ENCODE assay signal across 8 mouse cellular contexts in the genomic region with DNA sequence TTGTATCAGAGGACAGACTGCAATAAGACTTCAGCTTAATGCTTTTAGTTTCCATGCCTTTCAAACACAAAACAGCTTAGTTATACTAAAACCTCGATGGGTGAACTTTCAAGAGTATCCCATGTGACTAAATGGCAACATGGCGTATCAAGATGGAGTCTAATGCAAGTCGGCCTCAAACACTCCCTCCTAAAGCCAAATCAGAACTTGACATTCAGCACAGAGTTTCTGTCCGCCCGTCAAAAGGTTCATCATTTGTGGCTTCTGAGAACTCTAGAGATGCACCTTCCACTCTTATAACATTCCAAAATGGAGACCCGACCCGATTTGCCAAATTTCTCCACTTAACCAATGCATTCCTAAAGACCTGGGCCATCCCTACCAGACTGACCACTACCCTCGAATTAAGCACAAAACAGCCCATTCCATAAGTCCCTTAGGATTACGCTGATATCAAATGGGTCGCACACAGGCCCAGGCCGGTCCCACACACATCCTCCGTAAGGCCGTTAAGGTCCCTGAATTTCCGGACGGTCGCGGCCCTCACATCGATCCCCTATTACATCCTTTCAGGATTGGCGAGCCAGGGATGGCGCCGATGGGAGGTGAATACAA. TPM values are rescaled to one million over a fixed set of nuclear protein-coding genes. Genes with fewer than 3 reads are reported as not detected.
A peak's percentile ranks its signal among the peaks of the same experiment; 100 is the strongest.
DNase-seq lines count a peak whose midpoint lies in the region; ATAC-seq and TF ChIP-seq lines count a peak whose summit lies in the region.

No protein-coding gene starts in this region.

- no peak for TF ChIP-seq CTCF in kidney, adult 2 months (conservative IDR thresholded peaks at IDR 0.05; ENCODE audit: insufficient read depth, insufficient read length, low read depth, low read length)

- H3K9me3 ChIP-seq in forebrain, embryonic 15.5 days, result no peaks in the 10 kb centered on the region

- H3K9ac ChIP-seq in forebrain, embryonic 15.5 days (replicated peaks), result peak overlapping the region; percentile 95

- H3K4me3 ChIP-seq in kidney, adult 2 months (ENCODE audit: insufficient read depth, low read depth, low read length), result peak overlapping the region; percentile 94
- peak overlapping the region; percentile 91 for H3K4me3 ChIP-seq in forebrain, embryonic 15.5 days

- peak; percentile 32 for DNase-seq in kidney, adult 2 months
- DNase-seq in kidney, adult 9 months, result no peak
- peak; percentile 22 for DNase-seq in Muller cell, postnatal 12 days (ENCODE audit: inconsistent ontology term)
- no peak for DNase-seq in left cerebral cortex, adult 9 months (ENCODE audit: low spot score in 2 of 2)
- no peak for DNase-seq in urinary bladder, postnatal 25 days (ENCODE audit: low spot score)
- no peak for DNase-seq in thymus, postnatal 14 days

- WGBS in kidney, adult 2 months, result under 1% methylated on average over 21 of the region's 21 CpGs
- WGBS in forebrain, embryonic 15.5 days, result under 1% methylated on average over 21 of the region's 21 CpGs

- H3K4me2 ChIP-seq in forebrain, embryonic 15.5 days (replicated peaks), result peak overlapping the region; percentile 81

- H3K27me3 ChIP-seq in kidney, adult 2 months (replicated peaks; ENCODE audit: control insufficient read depth, insufficient read depth, low read length), result no peaks in the 10 kb centered on the region
- no peaks in the 10 kb centered on the region for H3K27me3 ChIP-seq in forebrain, embryonic 15.5 days

- peaks cover 6% of the 10 kb centered on the region; the same call in 1 of the 2 replicates for H3K36me3 ChIP-seq in kidney, adult 2 months (ENCODE audit: control insufficient read depth, insufficient read depth, low read length)
- peaks cover 40% of the 10 kb centered on the region for H3K36me3 ChIP-seq in forebrain, embryonic 15.5 days

- ATAC-seq in forebrain, embryonic 15.5 days (replicated peaks), result peak; percentile 7
- peak; percentile 4; the same call in 1 of the 2 replicates for ATAC-seq in megakaryocyte-erythroid progenitor cell, adult 5-6 weeks (replicated peaks; ENCODE audit: low FRiP score, low TSS enrichment, poor library complexity, severe bottlenecking)

- H3K4me1 ChIP-seq in kidney, adult 2 months (ENCODE audit: control insufficient read depth, insufficient read depth, low read length), result peaks cover 9% of the 10 kb centered on the region; the same call in 1 of the 2 replicates
- peaks cover 27% of the 10 kb centered on the region for H3K4me1 ChIP-seq in forebrain, embryonic 15.5 days

- H3K27ac ChIP-seq in kidney, adult 2 months (ENCODE audit: insufficient read depth, low read depth, low read length), result peak overlapping the region; percentile 82
- peak overlapping the region; percentile 99 for H3K27ac ChIP-seq in forebrain, embryonic 15.5 days (replicated peaks)

- no peak for TF ChIP-seq POLR2A in kidney, adult 2 months (IDR thresholded peaks at IDR 0.05; ENCODE audit: low read depth, low read length)

RNA-seq across cellular contexts. Expression of a gene that starts 8.4 kb away (rescaled TPM):
- polyA plus RNA-seq in kidney, adult 2 months (2012; rRNA removed), result 94.8 and 106 TPM in 2 replicates
- 40.1 and 44.5 TPM in 2 replicates for polyA plus RNA-seq in forebrain, embryonic 15.5 days (2015; fragmentation: Nextera tagmentation; extraction: Ambion mirVana)
- total RNA-seq in megakaryocyte-erythroid progenitor cell, adult 5-6 weeks (2014; fragmentation: Nextera tagmentation), result 12.7 and 18.1 TPM in 2 replicates
- total RNA-seq in megakaryocyte-erythroid progenitor cell, adult 5-6 weeks (2017), result 5.9 and 7.0 TPM in 2 replicates

RNA-seq across cellular contexts. Expression of a gene that starts 8.9 kb away (rescaled TPM):
- polyA plus RNA-seq in kidney, adult 2 months (2012; rRNA removed), result 511 and 689 TPM in 2 replicates
- 641 and 670 TPM in 2 replicates for polyA plus RNA-seq in forebrain, embryonic 15.5 days (2015; fragmentation: Nextera tagmentation; extraction: Ambion mirVana)
- total RNA-seq in megakaryocyte-erythroid progenitor cell, adult 5-6 weeks (2014; fragmentation: Nextera tagmentation), result 2,690 and 2,775 TPM in 2 replicates
- 3,160 and 3,275 TPM in 2 replicates for total RNA-seq in megakaryocyte-erythroid progenitor cell, adult 5-6 weeks (2017)

RNA-seq across cellular contexts. Expression of a gene that starts 50.2 kb away (rescaled TPM):
- polyA plus RNA-seq in kidney, adult 2 months (2012; rRNA removed), result 26.7 and 28.5 TPM in 2 replicates
- polyA plus RNA-seq in forebrain, embryonic 15.5 days (2015; fragmentation: Nextera tagmentation; extraction: Ambion mirVana), result 41.1 and 45.0 TPM in 2 replicates
- total RNA-seq in megakaryocyte-erythroid progenitor cell, adult 5-6 weeks (2014; fragmentation: Nextera tagmentation), result 34.4 and 68.3 TPM in 2 replicates
- 13.8 and 20.4 TPM in 2 replicates for total RNA-seq in megakaryocyte-erythroid progenitor cell, adult 5-6 weeks (2017)

Comparison
In these comparisons a context has a peak if more than half of its experiments do, and no peak if none do; other contexts are left out.
1. DNase-seq: peak in kidney, adult 2 months (single experiment) and Muller cell, postnatal 12 days (single experiment); none in kidney, adult 9 months (single experiment), left cerebral cortex, adult 9 months (0 of 2), urinary bladder, postnatal 25 days (single experiment) and thymus, postnatal 14 days (single experiment).